Mouse (Mus musculus) ES-E14 (cell line): ENCODE data around the gene Lamc1.
"Not testable (repeated sequence)": the region's sequence is repeated elsewhere in the genome, so short reads cannot be mapped to it uniquely, and the experiment has no call there.

Source experiments
- MAFK ChIP-seq: IDR thresholded peaks from 2 replicates; pipeline ENCODE4 v1.6.1; 2014; ENCODE audit warnings: mild to moderate bottlenecking, low read depth, low read length, inconsistent platforms; ENCODE audit not compliant: insufficient read depth
- ZC3H11A ChIP-seq: IDR thresholded peaks from 2 replicates; pipeline ENCODE4 v1.6.1; 2012; ENCODE audit warnings: low read depth, mild to moderate bottlenecking, inconsistent platforms, low read length, borderline replicate concordance
- ZNF384 ChIP-seq: IDR thresholded peaks from 2 replicates; pipeline ENCODE4 v1.6.1; 2012; ENCODE audit warnings: low read depth, low read length, inconsistent platforms

GRCm38 (mm10) chr1:153305249-153305648, 27.3 kb downstream of the Lamc1 start:
- not testable (repeated sequence) for TF ChIP-seq ZC3H11A, MAFK, ZNF384
